Mouse (Mus musculus): ENCODE data around the gene Smok3b.
"Not testable (repeated sequence)": the region's sequence is repeated elsewhere in the genome, so short reads cannot be mapped to it uniquely, and the experiment has no call there.

Gene Smok3b

GRCm38 (mm10) chr5:138020961-138021479 lies at the start of gene Smok3b, which contains the start of gene Smok3a:
Gene Smok3b, plus strand, starts transcription at chr5:138021429.
Gene Smok3a, plus strand, starts transcription at chr5:138021261.
- DNase-seq (ENCODE audit: low read depth, low spot score), result not testable (repeated sequence)

DNA sequence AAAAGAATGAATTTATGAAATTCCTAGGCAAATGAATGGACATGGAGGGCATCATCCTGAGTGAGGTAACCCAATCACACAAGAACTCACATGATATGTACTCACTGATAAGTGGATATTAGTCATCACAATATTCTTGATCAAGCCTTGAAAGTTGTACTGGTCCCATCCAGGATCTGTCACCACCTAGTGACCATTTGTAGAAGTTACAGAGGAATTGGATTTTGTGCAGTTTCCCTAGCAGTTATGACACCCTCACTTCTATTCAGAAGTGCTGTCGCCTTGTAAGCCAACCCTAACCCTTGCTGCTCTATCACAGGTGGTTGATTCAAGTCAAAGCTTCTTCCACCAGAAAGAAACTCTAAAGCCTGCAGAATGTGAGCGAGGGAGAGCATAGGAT lies 48.1 kb upstream of the Smok3b start:
- no peak for DNase-seq (ENCODE audit: low read depth, low spot score)

DNA sequence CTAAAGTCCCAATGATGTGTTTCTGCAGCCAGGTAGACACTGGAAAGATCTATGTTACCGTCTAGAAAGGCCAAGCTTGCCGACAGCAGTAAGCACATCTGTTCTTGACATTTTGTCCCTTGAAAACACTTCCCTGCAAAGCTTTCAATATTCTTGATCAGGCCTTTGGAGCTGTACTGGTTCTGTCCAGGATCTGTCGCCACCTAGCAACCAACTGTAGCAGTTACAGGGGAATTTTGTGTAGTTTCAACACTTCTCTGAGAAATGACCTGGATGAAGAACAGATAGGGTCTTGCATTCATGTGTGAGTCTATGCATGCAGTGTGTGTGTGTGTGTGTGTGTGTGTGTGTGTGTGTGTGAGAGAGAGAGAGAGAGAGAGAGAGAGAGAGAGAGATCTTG lies 47.5 kb upstream of the Smok3b start:
- DNase-seq (ENCODE audit: low read depth, low spot score), result no peak

DNA sequence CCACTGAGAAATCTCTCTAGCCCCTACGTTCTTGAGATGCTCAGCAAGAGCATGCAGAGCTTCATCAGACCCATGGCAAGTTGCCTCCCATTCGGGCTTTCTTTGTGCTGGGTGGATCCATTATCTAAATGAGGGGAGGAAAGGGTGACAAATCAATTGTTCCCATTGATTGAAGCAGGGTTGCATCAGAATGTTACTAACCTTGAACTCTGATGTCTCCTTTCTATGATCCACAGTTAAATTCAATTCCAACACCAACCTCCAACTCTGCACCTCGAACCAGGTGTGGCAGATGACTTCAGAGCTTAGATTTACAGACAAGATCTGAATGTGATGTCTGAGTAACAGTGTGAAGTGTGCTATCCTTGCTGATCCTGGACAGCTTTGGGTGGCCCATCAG lies 46.5 kb upstream of the Smok3b start:
- no peak for DNase-seq (ENCODE audit: low read depth, low spot score)

DNA sequence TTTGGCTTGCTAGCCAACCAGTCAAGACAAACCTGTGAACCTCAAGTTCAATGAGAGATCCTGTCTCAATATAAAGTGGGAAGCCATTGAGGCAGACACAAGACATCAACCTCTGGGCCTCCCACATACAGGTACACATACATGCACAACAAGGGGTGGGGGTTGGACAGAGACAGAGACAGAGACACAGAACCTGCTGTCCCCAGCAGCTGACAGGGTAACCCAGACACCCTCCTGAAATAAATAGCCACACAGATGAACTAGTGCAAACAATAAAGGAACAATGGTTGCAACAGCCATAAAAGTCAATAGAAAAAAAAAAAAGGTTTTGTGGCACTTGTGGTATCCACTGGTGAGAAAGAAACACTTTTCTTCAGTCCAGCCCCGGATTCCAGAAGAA lies 45.8 kb upstream of the Smok3b start:
- DNase-seq (ENCODE audit: low read depth, low spot score), result no peak

DNA sequence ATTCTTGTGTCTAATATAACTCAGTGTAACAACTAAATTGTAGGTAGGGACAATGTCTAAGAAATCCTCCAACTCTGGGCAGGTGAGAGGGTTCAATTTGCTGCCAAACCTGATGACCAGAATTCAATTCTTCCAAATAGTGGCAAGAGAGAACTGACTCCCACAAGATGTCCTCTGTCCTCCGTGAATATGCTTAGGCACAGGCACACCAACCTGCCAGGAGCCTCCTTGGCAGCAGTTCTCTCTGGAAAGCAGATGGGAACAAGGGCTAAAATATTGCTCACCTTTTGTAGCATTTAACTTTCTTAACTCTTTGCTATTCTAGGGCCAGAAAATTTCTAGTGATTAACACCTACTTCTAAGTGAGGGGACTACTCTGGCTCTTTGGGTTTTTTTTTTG lies 43.9 kb upstream of the Smok3b start:
- no peak for DNase-seq (ENCODE audit: low read depth, low spot score)

DNA sequence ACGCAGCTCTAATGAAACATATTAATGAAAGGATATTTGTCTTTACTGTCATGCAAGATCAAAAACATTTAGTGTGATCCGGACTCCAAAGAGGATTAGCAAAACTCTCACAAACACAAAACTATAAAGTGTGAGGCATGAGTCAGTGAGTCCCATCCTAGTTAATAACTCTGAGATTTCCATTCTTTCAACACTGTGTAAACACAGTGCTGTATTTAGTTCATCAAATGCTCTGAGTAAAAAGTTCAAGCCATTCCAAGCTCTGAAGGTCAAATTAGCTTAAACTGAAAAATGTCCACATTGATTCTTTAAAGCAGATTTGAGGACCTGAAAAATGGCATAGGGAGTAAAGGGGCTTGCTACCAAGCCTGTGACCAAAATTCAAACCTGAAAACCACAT lies 42.1 kb upstream of the Smok3b start:
- DNase-seq (ENCODE audit: low read depth, low spot score), result no peak

DNA sequence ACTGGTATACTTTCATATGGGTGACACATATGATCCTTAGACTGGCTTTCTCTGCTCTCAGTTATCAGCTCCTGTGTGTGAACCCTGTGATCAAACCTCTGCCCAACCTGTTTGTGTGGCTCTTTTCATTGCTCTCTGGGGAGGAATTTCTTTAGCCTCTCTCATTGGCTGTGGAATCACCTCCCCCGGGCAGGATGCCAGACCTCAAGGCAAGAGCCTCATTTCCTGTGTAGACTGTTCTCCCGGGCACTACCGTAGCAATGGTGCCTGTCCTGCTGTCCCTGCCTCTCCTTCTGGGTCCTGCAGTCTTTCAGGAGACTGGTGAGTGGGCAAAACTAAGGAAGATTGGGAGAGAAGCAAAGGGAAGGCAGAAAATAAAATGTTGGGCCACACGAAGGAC lies 39.9 kb upstream of the Smok3b start, which contains the start of gene Azgp1:
TSS of gene Azgp1 (plus strand) at position 221 of the 400 bp plus-strand sequence.
- no peak for DNase-seq (ENCODE audit: low read depth, low spot score)

DNA sequence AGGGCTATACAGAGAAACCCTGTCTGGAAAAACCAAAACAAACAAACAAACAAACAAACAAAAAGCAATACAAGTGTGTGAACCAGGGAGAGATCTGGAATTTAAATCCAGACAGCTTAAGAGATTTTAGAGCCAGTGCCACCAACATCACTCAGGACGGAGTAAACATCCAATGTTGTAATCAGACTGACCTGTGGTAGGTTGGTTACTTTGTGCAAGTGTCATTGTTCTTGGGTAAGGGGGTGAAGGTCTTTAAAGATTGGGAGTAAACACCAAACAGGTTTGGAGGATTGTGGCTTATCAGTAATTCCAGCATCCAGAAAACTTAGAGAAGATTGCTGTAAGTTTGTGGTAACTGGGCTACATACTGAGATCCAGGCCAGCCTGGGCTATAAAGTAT lies 34.9 kb upstream of the Smok3b start:
- DNase-seq (ENCODE audit: low read depth, low spot score), result no peak

- no peak for DNase-seq (ENCODE audit: low read depth, low spot score)
Observed at GRCm38 (mm10) chr5:138009437-138009836, 11.8 kb upstream of the Smok3b start.

GRCm38 (mm10) chr5:138012382-138012781 lies 8.8 kb upstream of the Smok3b start:
- no peak for DNase-seq (ENCODE audit: low read depth, low spot score)

GRCm38 (mm10) chr5:138016530-138016929 lies 4.7 kb upstream of the Smok3b start:
- no peak for DNase-seq (ENCODE audit: low read depth, low spot score)

DNA sequence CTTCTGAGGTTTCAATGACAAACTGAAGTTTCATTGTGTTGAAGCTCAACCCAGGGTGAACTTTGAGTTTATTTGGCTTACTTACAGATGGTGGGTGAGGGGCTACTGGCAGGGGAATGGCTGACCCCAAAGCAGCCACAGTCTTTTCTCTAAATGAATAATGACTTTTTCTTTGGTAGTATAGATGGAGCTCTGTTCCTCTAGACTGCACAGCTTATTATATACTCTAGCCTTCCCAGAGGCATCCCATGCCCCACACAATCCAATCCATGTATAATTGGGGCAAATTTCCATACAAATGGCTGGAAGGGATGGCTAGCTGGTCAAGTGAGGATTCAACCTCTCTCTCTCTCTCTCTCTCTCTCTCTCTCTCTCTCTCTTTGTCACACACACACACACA lies 4.2 kb upstream of the Smok3b start:
- DNase-seq (ENCODE audit: low read depth, low spot score), result no peak

DNA sequence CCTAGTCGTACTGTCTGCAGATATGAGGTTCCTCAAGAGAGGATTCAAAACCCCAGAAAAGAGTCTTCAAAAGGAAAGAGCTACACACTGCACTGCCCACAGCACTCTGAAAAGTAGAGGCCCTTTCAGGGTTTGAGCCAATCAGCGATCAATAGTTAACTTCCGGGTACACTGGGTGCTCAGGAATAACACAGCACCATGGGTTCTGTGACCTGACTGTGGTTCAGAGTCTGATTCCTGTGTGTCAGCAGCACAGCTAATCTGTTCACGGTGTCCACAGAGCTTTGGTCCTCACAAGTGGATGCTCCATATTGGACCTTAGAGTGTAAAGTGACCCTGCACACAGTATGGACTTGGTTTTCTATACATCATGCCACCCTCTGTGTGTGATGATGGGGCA lies 1.7 kb upstream of the Smok3b start:
- not testable (repeated sequence) for DNase-seq (ENCODE audit: low read depth, low spot score)

- not testable (repeated sequence) for DNase-seq (ENCODE audit: low read depth, low spot score)
Observed at GRCm38 (mm10) chr5:138052894-138053293, 31.7 kb downstream of the Smok3b start, which contains the start of gene Smok3c. Gene Smok3c, plus strand, starts transcription at chr5:138053194.

DNA sequence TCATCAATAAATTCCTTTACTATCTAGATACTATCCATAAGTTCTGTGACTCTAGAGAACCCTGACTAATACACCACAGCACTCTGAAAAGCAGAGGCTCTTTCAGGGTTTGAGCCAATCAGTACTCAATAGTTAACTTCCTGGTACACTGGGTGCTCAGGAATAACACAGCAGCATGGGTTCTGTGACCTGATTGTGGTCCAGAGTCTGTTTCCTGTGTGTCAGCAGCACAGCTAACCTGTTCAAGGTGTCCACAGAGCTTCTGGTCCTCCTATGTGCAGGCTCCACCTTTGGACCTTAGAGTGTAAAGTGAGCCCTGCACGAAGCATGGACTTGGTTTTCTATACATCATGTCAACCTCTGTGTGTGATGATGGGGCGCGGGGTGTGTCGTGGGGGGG lies 52.6 kb downstream of the Smok3b start:
- DNase-seq (ENCODE audit: low read depth, low spot score), result no peak

DNA sequence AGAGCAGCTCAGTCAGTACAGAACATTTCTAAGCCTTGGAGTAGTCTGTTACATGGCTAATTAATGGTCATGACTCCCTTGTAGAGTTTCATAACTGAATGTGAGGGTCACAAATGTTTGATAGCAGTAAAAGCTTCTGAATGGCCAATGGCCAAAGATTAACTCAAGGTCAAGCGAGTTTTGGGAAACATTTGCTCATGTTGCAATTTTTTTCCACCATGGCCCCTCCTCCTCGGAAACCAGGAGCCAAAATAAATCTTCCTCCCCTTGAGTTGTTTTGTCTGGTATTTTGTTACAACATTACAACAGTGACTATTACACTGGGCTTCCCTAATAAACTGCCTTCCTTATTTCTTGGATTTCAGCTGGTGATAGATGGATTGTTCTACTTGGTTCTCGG lies 54.5 kb downstream of the Smok3b start:
- no peak for DNase-seq (ENCODE audit: low read depth, low spot score)

GRCm38 (mm10) chr5:138076148-138076547 lies 54.9 kb downstream of the Smok3b start:
- DNase-seq (ENCODE audit: low read depth, low spot score), result no peak

- no peak for DNase-seq (ENCODE audit: low read depth, low spot score)
Observed at GRCm38 (mm10) chr5:138080456-138080855, 59.2 kb downstream of the Smok3b start.

DNA sequence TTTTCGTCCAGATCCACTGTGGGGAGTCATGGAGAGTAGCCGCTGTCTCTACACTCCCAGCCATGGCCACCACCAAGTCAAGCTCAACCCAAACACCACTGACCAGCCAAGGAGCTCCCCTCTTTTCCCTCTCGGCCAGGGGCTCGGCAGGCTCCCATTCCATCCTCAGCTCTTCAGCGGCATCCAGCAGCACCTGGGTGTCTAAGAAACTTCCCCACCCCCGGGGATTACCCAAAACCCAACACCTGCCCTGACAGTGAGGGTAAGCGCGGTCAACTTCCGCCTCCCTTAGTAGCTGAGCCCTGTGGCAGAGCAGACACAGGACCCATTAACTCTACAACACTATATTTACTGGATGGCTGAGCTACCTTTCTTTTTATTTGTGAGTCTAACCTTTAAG lies 60.2 kb downstream of the Smok3b start:
- DNase-seq (ENCODE audit: low read depth, low spot score), result no peak

GRCm38 (mm10) chr5:138083318-138083900 lies 62.2 kb downstream of the Smok3b start:
- DNase-seq (ENCODE audit: low read depth, low spot score), result no peak

- no peak for DNase-seq (ENCODE audit: low read depth, low spot score)
Observed at GRCm38 (mm10) chr5:138083936-138084335, 62.7 kb downstream of the Smok3b start.

DNA sequence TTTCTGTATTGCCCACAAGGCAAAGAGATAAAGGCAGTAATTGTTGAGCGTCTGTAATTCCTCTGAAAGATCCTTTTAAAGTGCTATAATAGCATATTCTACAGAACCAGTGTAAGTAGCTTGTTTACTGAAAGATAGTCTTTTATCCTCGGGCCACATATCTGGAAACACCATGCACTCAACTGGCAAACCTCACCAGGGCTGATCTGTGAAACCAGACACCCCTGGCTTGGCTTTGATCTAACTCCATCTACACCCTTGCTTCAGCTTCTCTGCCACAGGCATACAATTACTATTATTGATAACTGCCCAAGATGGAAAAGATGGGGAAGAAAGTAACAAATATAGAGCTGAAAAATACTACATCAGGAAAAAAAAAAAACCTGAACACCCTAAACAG lies 63.3 kb downstream of the Smok3b start:
- no peak for DNase-seq (ENCODE audit: low read depth, low spot score)

GRCm38 (mm10) chr5:138084996-138085395 lies 63.8 kb downstream of the Smok3b start, which contains the start of gene Zkscan1:
Gene Zkscan1, plus strand, starts transcription at chr5:138085084.
- DNase-seq (ENCODE audit: low read depth, low spot score), result peak; percentile 92

Measured in mesoderm, embryonic 11.5 days (tissue).